In genomic region chr6:23840001-23840400, GRCm38 (mm10) we compare ENCODE assay signal across 8 mouse cellular contexts. TPM values are rescaled to one million over a fixed set of nuclear protein-coding genes. Genes with fewer than 3 reads are reported as not detected.
DNase-seq lines count a peak whose midpoint lies in the region; ATAC-seq lines count a peak whose summit lies in the region.

No protein-coding gene starts in this region.

- peak overlapping the region; percentile 95 for H3K4me2 ChIP-seq in heart, embryonic 12.5 days
- peak overlapping the region; percentile 72 for H3K4me2 ChIP-seq in kidney, embryonic 16.5 days (replicated peaks; ENCODE audit: low read depth, low read length)

- H3K4me3 ChIP-seq in heart, embryonic 12.5 days = peak overlapping the region; percentile 66
- peak overlapping the region; percentile 80 for H3K4me3 ChIP-seq in kidney, embryonic 16.5 days (ENCODE audit: low read length)

- H3K9me3 ChIP-seq in heart, embryonic 12.5 days (replicated peaks) = no peaks in the 10 kb centered on the region
- H3K9me3 ChIP-seq in kidney, embryonic 16.5 days (ENCODE audit: low read length) = peaks cover 3% of the 10 kb centered on the region

- peaks cover 6% of the 10 kb centered on the region; the same call in 1 of the 2 replicates for H3K4me1 ChIP-seq in heart, embryonic 12.5 days (replicated peaks)
- peaks cover 6% of the 10 kb centered on the region for H3K4me1 ChIP-seq in kidney, embryonic 16.5 days (ENCODE audit: insufficient read depth, low read length)

- ATAC-seq in heart, embryonic 12.5 days (ENCODE audit: insufficient number of reproducible peaks, low FRiP score) = peak; percentile 34; the same call in 1 of the 2 replicates
- peak; percentile 44; the same call in 1 of the 2 replicates for ATAC-seq in kidney, embryonic 16.5 days (ENCODE audit: low FRiP score, low TSS enrichment)

- no peaks in the 10 kb centered on the region for H3K36me3 ChIP-seq in heart, embryonic 12.5 days
- H3K36me3 ChIP-seq in kidney, embryonic 16.5 days (ENCODE audit: insufficient read depth, low read length) = no peaks in the 10 kb centered on the region

- no peak overlapping the region for H3K27ac ChIP-seq in heart, embryonic 12.5 days (ENCODE audit: poor library complexity, severe bottlenecking)
- H3K27ac ChIP-seq in kidney, embryonic 16.5 days (ENCODE audit: low read length) = no peak overlapping the region

- peak; percentile 5 for DNase-seq in gastrocnemius, postnatal 10 days
- DNase-seq in gastrocnemius, postnatal 14 days = no peak
- peak; percentile 76 for DNase-seq in cerebellum, adult 9-10 months
- DNase-seq in lung, postnatal 36 days = peak; percentile 57
- DNase-seq in right cerebral cortex, adult 18-20 months = no peak
- DNase-seq in right cerebral cortex, postnatal 25 days = no peak

- H3K9ac ChIP-seq in heart, embryonic 12.5 days = peak overlapping the region; percentile 57; the same call in 1 of the 2 replicates
- peak overlapping the region; percentile 78 for H3K9ac ChIP-seq in kidney, embryonic 16.5 days (replicated peaks; ENCODE audit: low read length)

- peaks cover 21% of the 10 kb centered on the region for H3K27me3 ChIP-seq in heart, embryonic 12.5 days (replicated peaks)
- no peaks in the 10 kb centered on the region for H3K27me3 ChIP-seq in kidney, embryonic 16.5 days (ENCODE audit: insufficient read depth, low read length)

- 2% methylated on average over 15 of the region's 15 CpGs for WGBS in heart, embryonic 12.5 days
- WGBS in kidney, embryonic 16.5 days = 1% methylated on average over 15 of the region's 15 CpGs

- intact Hi-C loops in gastrocnemius, postnatal 14 days (cut with DNase I; ENCODE audit: low total_unique reads) = no loop called here

RNA-seq across cellular contexts. Expression of gene Cadps2, which starts 0.8 kb away (rescaled TPM):
- total RNA-seq in gastrocnemius, postnatal 10 days (2021) = 1 to 10 TPM in 1 of 2 experiments, under 1 TPM in 1; 0.93 to 1.3 TPM
- under 1 TPM; 0.51 to 0.74 TPM for total RNA-seq in gastrocnemius, postnatal 14 days (2021)
- polyA plus RNA-seq in heart, embryonic 12.5 days (2016; fragmentation: Nextera tagmentation; extraction: Ambion mirVana) = 1.0 and 1.1 TPM in 2 replicates
- polyA plus RNA-seq in kidney, embryonic 16.5 days (2015; fragmentation: Nextera tagmentation; extraction: Ambion mirVana) = 5.2 and 6.2 TPM in 2 replicates

Comparison
In these comparisons a context has a peak if more than half of its experiments do, and no peak if none do; other contexts are left out.
1. DNase-seq: peak in gastrocnemius, postnatal 10 days (single experiment), cerebellum, adult 9-10 months (single experiment) and lung, postnatal 36 days (single experiment); none in gastrocnemius, postnatal 14 days (single experiment), right cerebral cortex, adult 18-20 months (single experiment) and right cerebral cortex, postnatal 25 days (single experiment).